Mouse (Mus musculus): ENCODE measurements at regions not wholly inside any gene's neighbourhood (a gene's known extent, or its start where the extent isn't known, plus 50 kb on each side); places are given as distances from the start of the nearest gene placed in this dataset.

DNA sequence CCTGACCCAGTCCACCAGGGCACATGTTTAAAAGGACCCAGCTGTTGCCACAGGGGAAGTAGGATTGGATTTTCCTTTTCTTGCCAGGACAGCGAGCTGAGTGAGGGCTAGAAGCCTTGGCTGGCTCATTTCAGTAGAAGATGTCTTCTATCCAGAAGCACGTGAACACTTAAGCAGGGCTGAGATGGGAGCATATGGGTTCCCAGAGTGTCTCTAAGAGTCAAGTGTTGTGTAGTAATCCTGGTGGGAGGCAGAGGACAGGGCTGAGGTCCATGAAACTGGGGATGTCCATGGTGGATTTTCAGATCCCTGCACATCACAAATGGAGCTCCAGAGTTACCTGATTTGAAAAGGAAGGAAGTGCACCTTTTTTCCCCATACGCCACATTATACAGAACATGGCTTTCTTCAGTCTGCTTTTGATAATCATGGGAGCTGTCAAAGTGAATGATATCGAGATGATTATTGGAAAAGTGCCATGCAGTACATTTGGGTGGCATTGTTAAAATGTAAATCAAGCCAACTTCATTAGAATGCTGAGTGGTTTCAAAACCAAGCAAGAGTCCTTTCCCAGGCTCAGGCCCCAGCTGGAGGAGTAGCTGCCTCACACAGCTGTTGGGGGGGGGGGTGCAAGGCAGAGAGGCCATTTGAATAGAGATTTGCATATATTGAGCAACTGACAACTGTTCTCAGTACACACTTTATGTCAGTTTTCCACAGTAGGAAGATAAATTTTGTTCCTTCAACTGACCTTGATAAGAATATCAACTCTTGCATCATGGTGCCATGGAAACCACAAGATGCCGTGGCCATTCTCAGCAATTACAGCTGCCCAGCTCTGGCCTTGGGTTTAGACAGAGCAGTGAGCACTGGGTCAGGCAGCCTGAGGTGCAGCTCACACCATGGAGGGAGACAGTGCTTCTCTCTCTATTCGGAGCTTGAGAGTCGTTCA, 81.7 kb downstream of the Slc35b3 start:
- DNase-seq (ENCODE audit: low spot score), result no peak

DNA sequence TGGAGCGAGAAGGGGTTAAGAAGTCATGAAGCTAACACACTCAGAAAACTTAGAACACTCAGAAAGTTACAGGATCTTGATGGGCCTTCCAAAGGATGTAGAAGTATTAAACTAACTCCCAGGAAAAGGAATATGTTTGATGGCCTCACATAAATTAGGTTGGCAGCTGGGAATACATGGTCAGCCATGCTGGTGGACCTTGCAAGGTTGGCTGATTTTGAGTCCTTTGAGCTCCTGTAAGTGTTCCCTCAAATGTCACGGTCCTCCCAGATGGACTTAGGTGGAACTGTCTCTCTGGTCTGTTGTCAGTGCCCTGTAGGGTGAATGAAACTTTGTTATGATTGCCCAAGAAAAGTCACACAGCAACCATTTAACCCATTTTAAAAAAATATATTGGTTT, 84.8 kb downstream of the Slc35b3 start:
- DNase-seq (ENCODE audit: low spot score), result no peak

DNA sequence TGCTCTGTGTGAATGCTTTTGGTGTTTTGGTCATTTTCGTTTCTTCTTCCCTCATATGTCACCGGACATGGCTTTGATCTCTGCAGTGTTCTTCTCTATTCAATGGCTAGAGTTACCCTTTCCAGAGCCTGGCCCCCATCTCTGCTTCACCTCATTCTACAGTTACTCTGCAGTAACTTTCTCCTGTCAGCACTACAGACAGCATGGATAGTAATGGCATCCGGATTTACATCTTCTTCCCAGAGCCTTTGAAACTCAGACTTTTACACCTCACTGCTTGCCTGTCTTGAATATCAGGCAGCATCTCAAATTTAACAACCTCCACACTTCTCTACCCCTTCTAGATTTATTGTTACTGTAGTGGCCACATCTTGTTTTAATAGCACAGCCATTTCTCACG, 96.7 kb downstream of the Slc35b3 start:
- DNase-seq (ENCODE audit: low spot score), result no peak

DNA sequence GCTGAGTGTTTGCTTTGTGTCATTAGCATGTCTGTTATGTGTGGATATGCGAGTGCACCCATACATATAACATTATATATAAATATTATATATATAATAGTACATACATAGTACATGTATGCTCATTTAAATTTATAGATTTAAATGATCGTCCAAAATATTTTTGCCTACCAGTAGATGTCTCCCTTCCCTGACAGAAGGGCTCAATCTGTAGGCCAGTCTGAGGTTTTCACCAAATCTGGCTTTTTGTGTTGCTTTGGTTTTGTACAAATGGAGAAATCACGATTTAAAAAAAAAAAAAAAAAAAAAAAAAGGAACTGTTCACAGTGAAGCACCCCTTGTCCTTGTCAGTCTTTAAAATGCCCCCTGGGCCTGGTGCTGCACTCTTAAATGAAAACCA, 104.9 kb downstream of the Slc35b3 start:
- DNase-seq (ENCODE audit: low spot score), result peak; percentile 19

DNA sequence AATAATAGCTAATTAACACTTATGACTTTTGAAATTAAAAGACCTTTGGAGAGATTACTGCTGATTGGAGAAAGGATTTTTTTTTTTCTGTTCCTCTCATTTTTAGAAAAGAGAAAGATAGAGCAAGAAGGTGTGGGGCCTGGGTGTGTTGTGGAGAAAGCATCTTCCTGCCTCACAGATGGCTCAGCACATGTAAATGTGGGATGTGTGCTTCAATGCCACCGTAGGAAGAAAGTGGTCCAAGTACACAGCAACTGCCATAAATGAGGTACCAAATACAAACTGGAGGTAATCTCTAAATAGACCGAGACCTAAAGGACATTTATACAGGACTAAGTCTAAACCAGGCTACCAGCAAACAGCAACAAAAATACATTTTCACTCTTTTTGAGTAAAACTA, 105.7 kb downstream of the Slc35b3 start:
- no peak for DNase-seq (ENCODE audit: low spot score)

DNA sequence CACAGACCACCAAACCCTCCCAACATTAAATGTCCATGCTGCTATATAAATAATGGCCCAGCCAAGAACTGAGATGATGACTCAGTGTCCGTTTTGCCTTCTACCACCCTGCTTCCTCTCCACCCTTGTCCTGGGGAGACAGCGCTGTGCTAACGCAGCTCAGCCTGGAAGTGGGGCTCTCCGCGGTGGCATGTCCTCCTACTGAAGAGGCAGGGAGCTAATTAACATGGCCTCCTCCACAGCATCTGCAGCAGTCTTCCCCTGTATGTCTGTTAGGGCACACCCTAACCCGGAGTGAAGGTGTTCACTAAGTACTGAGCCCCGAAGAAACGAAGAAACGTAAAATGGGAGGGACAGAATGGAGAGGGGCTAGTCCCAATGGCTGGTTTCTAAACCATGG, 107.8 kb downstream of the Slc35b3 start:
- DNase-seq (ENCODE audit: low spot score), result no peak

DNA sequence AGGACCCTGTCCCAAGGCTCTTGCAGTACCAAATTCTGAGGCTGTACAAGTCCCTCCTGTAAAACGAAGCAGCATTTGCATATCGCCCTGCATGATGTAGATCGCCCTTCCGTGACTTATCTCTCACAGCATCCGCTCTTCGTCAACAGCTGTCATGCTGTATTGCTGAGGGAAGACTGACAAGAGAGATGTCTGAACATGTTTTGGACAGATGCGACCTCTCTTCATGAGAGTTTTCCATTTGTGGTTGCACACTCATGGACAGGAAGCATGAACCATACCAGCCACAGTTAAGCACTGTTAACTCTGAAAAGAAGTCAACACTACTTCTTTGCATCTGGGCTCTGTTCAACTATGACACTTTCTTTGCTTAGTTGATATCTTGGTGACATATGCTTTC, 108.9 kb downstream of the Slc35b3 start:
- no peak for DNase-seq (ENCODE audit: low spot score)

DNA sequence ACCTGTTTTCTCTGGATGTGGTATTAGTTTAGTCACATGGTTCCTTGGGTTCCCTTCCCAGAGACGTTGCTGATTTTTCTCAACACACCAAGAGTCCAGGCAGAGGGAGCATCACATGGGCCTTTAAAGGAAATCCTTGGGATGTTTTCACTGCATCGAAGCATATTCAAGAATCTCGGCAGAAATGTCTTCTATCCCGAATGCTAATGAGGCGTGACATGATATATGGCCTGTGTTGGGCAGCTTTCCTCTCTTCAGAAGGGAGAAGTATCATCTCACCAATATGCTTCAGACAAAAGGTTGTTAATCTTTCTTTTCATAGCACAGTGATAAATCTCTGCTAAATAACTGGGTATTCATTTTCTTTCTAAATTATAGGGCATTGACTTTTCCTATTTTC, 122.4 kb downstream of the Slc35b3 start:
- no peak for DNase-seq (ENCODE audit: low spot score)

DNA sequence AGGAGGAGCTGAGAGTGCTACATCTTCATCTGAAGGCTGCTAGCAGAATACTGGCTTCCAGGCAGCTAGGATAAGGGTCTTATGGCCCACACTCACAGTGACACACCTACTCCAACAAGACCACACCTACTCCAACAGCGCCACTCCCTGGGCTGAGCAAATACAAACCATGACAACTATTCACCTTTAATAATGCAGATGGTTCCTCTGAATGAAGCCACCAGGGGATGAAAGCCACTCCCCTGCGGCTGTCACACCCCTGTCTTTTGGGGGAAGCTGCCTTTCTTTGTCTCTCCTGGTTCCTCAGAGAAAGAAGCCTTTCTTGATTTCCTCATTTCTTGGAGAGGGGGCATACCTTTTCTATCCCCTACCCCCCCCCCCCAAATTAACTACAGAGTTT, 135.0 kb downstream of the Slc35b3 start:
- DNase-seq (ENCODE audit: low spot score), result no peak

DNA sequence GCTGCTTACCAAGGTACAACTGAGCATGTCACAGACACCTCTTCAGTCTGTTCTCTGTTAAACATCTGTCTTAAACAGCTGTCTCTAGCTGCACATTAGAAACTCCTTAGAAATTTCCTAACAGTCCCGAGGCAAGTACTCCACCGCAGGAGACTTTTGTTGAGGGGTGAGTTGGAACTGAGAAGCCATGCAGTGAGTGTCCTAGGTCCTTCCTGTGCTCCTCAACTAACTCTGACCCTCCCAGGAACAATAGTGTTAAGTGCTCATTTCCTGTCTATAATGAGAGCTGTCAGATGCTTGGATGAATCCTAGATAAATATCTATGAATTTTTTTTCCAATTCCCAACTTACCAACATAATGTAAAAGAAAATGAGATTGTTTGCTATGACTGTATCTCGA, 141.1 kb downstream of the Slc35b3 start:
- DNase-seq (ENCODE audit: low spot score), result no peak

DNA sequence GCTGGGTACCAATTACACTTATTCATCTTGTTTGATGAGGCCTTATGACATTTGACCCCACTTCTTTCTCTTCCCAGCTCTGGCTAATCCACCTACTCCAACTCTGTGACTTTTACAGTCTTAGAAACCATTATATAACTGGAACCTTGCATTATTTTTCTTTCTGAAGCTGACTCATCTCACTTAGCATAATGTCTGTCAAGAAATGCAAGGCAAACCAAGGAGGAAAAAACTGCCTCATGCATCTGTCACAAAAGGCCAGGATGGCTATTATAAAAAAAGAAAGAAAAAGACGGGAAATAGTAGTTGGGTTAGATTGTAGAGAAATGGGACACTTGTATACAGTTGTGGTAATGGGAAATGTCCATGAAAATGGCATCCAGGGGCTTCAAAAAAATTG, 141.9 kb downstream of the Slc35b3 start:
- no peak for DNase-seq (ENCODE audit: low spot score)

DNA sequence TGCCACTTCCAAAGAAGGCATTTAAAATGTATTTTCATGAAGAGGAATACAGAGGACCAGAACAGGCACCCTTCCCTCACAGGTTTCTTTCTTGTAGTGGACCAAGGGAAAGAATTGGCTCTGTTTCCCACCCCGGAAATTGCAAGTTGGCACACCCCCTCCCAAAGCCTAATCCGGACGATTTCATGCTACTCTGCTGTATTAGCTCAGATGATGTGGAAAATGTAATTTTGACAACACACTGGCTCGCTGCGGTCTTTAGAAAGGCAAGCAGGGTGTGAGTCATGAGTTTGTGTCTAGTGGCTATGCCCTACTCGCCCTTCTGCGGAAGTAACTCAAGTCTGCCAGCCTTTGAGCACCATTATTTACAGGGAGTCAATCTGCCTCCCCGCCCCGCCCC, 144.4 kb downstream of the Slc35b3 start:
- peak; percentile 69 for DNase-seq (ENCODE audit: low spot score)

DNA sequence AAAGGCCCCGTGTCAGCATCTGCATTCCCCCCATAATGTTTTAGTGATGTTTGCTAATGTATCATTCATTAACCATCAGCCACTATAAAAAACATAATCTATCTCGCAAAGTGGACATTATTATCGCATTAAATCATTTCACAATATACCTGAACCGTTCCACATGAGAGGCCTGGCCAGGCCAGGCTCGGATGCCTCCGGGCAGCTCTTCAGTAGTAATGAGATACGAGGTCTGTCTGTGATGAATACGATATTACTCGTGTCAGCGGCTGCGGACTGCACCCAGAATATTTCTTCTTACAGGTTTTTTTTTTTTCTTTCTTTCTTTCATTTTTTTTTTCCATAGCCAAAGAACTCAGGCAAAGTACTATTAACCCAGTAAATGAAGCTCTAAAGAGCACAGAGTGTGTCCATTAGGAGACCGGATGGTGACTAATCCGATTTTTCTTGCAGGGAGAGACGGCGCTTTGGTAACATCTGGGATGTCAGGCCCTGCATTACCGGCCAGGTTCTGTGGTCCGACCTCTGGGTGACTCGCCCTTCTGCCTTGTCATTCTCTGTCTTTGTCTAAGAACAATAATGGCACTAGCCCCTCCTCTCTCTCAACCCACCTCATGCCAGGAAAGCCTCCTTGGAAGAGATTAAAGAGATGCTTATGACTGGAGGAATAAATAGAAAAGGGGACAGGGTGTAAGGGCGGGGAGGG, 145.5 kb downstream of the Slc35b3 start:
- peak; percentile 61 for DNase-seq (ENCODE audit: low spot score)

DNA sequence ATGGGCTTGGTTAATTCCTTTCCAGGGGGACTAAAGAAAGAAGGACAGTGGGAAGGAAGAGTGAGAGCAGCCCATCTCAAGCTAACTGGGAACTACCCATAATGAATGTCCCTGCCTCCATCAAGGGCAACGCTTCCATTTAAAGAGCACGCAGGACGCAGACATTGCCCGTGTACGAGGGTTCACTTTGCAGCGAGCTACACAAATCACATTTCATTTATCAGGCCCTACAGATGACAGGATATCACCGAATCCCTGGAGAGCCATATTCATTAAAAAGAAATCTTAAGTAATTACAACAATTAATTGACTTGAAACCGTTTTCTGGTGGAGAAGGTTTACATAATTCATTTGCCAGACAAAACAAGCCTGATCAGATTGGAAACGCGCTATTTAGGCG, 139.7 kb upstream of the Eef1e1 start:
- no peak for DNase-seq (ENCODE audit: low spot score)

DNA sequence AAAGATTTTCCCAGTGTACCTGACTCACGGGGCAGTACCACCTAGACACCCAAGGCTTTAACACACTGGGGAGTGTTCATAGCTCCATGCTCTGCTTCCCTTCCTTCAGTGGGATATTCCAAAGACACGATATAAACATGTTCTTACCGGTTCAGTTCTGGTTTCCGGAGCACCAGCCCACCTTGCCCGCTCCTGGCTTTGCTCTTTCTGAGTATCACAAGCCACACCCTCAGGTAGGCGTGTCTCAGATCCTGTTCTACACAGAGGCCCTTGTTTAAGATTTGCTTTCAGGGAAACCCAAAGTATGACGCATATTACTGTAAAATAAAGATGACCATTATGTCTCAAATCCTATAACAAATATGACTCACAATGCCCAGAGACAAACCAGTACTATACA, 134.6 kb upstream of the Eef1e1 start:
- DNase-seq (ENCODE audit: low spot score), result no peak

DNA sequence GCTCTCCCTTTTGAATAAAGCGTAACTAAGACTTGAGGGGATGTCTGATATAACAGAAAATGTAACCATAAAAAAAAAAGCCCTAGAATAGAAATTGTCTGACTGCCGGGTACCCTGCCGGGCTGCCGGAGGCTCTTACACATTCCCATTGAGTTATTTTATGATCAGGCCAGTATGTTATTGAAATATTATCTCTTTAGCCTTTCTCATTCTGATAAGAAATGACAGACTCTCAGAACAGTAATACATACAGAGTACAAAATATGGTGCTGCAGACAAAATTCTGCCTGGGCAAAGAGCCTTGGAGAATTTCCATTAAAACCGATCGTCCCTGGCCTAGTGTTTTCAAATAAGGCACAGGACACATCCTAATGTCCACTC, 121.8 kb upstream of the Eef1e1 start:
- no peak for DNase-seq (ENCODE audit: low spot score)

DNA sequence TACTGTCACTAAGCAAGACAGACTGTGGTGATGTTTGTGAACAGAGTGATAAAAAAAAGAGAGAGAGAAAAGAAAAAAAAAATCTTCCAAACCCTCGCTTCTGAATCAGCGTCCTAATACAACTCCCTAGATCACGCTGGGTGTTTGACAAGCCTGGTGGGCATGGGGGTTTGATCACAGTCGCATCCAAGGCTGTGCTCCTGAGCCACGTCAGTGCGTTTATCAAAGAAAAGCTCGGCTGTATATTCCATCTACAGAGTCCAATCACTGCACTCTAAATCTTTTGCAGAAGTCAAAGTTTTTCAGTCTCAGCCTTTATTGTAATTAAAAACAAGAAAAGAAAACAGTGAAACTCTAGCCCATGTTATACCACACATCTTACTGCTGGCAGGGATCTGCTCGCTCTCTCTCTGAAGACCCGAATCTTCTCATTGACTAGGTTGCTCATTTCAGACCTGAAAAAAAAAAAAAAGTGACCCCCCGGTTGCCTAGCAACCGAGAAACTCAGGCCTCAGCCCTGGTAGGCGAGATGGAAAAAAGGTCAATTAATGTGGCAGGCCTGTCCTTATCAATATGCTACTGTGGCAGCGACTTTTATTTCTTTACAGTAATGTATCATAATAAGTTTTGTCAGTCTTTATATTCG, 121.2 kb upstream of the Eef1e1 start:
- DNase-seq (ENCODE audit: low spot score), result no peak

DNA sequence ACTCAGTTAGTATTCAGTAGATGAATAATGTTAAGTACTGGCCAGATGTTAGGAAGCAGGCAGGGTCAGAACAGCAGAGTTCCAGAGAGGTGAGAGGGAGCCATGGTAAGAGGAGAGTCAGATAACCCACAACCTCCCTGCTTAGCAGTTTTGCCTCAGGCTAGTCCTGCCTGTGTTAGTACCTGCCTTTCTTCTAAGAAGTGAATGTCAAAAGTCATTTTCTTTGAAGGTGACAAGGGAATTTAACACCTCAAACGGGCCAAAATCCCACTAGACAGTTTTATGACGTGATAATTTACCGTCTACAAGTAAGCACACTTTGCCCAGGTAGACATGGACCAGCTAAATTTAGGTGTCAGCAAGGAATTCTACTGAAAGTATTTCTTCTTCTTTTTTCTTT, 117.7 kb upstream of the Eef1e1 start:
- DNase-seq (ENCODE audit: low spot score), result no peak

DNA sequence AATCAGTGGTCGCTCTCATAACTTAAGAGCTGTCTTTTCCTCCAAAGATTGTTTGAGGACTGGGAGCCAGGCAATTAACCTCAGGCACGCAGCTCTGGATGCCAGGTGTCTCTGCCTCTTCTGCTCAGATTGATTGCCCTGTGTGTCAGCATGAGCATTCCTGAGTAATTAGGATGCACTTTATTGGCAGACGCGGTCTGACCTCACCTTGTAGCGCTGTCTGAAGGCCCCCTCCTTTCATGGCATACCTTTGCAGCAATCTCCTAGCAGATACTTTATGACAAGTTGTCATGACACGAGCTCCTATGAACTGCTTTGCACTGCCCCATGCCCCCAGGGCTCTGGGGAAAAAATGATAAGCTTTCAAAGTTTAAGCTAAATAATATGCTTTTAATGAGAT, 114.1 kb upstream of the Eef1e1 start:
- no peak for DNase-seq (ENCODE audit: low spot score)

DNA sequence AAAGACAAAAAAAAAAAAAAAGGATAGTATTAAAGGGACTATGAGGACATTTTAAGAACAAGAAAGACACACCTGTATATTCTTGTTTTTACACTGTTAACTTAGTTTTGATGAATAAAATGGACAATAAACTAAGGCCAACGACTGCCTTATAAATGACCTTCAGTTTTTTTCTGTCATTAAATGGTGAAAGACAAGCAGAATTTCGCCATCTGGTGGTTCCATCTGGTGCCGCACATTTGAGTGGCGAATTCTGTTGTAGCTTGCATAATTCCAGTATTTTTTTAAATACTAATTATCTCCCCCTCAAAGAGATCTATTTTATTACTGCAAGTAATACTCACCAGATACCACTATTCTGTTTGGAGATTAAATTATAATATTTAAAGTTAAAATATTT, 107.3 kb upstream of the Eef1e1 start:
- no peak for DNase-seq (ENCODE audit: low spot score)

DNA sequence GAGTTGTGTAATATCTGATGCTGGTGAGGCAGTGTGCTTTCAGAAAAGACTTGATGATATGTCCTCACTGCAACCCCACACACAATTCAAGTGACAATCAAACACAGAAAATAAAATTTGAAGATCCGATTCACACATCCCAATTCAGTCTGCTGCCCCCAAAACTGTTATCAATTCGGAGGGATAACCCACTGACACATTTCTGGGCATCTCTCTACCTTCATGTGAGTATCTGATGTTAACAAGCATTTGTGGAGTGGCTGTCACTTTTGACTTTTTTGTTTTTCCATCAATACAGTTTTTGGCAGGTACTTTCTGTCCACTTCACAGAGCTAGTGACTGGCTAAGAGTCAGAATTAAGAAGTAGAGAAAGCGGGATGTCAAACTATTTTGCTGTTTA, 101.4 kb upstream of the Eef1e1 start:
- DNase-seq (ENCODE audit: low spot score), result no peak

DNA sequence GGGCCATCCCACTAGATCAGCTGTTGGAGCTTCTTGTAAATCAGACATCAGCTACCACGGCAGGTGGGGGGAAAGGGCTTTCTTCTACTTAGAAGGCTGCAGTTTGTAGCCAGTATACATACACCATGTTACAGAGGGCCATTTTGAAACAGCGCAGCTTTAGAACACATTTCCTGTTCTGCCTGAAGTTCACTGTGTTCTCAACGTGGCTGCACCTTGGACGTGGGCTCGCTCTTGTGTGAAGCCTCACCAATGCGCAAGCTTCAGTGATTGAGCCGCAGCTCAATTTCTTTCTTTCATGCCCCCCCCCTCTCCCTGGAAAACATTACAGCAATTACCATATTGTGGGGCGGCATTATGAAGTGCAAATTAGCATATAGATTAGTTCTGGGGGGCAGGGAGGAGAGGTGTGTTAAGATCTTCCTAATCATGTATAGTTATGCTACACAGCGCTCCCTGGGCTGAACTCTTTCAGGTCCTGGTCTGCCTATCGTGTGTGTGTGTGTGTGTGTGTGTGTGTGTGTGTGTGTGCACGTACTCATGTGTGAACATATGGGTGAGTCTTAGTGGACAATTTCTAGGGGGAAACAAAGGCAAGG, 97.9 kb upstream of the Eef1e1 start:
- DNase-seq (ENCODE audit: low spot score), result no peak

DNA sequence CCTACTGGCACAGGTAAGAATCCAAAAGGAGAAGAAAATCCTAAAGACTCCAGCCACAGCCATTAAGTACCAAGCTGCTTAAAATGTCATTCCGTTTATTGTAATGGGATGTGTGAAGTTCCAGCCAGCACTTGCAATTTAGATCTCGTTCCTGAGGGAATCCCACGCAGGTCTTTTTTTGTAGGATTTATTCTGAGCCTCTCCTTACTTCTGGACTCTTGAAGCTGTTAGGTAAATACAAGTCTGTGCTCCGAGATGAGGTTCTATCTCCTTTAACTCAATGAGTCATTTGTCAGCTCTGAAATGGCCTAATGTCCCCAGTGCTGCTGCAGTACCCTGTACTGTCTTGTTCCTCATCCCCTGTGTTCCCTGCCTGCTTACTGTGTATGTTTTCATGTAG, 94.9 kb upstream of the Eef1e1 start:
- no peak for DNase-seq (ENCODE audit: low spot score)
